Mouse (Mus musculus) cortical plate, adult 2 months (tissue): Measurements from ENCODE around the gene Ipp. TPM values are rescaled to one million over a fixed set of nuclear protein-coding genes. Genes with fewer than 3 reads are reported as not detected.

ENCODE experiments used
- H3K27ac ChIP-seq: fragments of 200-500 bp; 2 replicates; pipeline ENCODE4 v1.5.1; 2012; ENCODE audit warnings: low read length, control low read depth, inconsistent platforms; ENCODE audit not compliant: insufficient read depth
- H3K4me1 ChIP-seq: fragments of 200-500 bp; 2 replicates; pipeline ENCODE4 v1.6.1; 2011; ENCODE audit warnings: low read length; ENCODE audit not compliant: control insufficient read depth, insufficient read depth
- H3K4me3 ChIP-seq: fragments of 200-500 bp; 2 replicates; pipeline ENCODE4 v1.5.1; 2011; ENCODE audit warnings: mild to moderate bottlenecking, low read length, control low read depth; ENCODE audit not compliant: insufficient read depth
- CTCF ChIP-seq: fragments of 200-500 bp; IDR thresholded peaks from 2 replicates; pipeline ENCODE4 v1.5.1; 2011; ENCODE audit warnings: mild to moderate bottlenecking, control low read depth, low read length; ENCODE audit not compliant: insufficient read depth; ENCODE audit errors: extremely low read depth
- POLR2A ChIP-seq: fragments of 200-500 bp; IDR thresholded peaks from 2 replicates; pipeline ENCODE4 v1.6.1; 2011; ENCODE audit warnings: mild to moderate bottlenecking, low read length, control low read depth; ENCODE audit not compliant: insufficient read depth; ENCODE audit errors: extremely low read depth
- polyA plus RNA-seq: library from polyadenylated mRNA; depleted of rRNA; stranded (reverse); fragments of >200 nt; gene quantifications from 2 replicates; pipeline ENCODE4 v1.2.3, GENCODE M21; 2012; rRNA removed

Gene Ipp
- polyA plus RNA-seq, 1 experiment: 7.0 TPM

DNA sequence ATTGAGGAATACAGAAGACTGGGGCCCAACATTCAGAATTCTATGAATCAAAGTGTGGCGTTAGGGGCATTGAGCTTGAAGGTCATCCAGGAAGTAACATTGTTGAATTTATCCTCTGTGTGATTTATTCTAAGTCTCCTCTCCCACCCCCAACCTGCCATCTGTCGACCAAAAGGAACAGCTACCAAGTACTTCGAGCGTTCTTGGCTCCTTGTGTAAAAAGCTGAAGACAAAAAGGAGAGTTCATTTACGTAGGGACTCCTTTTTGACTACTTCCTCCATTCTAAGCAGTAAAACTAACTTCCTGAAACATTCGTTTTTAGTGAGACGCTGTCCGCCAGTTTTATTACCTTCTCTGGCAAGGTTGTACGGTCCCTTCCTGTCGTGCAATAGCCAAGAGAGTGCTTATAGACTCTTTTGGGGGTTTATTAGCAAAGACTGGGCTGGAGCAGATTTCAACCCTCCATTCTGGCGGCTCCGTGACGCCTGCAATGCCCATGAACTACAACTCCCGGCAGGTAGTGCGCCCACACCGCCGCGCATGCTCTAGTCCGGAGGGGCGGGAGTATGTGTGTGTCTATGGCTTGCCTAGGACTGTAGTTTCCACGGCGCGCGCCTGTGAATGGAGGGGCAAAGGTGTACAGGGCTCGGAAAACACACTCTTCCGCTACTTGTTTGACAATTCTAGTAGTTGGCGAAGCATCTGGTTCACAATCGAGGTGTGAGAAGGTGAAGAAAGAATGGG is 49.4 kb downstream of the Ipp start:
- TF ChIP-seq CTCF (no peak), POLR2A (peak; percentile 96)

DNA sequence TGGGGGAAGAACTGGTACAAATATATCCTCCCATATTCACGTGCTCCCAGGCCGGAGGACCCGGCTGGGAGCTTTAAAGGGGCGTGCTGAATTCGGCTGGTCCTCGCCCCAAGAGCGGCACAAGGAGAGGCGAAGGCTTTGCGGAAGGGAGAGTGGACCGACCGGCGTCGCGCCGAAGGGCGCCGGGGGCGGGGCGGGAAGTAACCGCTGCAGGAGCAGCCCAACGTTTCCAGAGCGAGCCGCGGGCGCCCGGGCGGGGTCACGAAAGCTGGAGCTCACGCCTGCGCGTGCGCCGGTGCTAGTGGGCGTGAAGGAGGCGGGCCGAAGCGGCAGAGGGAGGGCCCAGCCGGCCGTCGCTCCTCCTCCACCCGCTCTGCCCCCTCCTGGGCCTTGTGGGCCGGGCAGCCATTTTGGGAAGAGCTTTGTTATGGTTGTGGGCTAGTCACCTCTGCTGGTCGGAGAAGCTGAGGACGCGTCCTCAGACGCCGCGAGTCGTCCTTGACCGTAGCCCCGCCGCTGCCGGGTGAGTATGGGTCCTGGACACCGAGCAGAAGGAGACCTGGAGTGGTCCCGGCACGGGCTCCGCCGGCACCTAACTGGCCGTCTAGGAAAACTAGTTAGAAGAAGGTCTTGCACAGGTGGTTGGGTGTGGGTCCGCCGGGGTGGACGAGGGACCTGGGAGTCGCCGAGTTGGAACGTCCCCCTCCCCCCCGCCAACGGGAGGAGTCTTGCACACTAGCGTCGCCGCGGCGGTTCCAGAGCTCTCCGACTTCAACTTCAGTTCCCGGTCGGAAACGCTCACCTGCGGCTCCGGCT is 50.2 kb downstream of the Ipp start, which contains the start of gene Gpbp1l1:
Gene Gpbp1l1, plus strand, starts transcription at position 353 of the 816 bp plus-strand sequence.
- TF ChIP-seq POLR2A (peak; percentile 63; the same call in 1 of the 2 replicates), CTCF (no peak)
- peak within 1 kb of the TSS; percentile 98 for H3K4me3 ChIP-seq
- no peaks in the 10 kb centered on the region for H3K4me1 ChIP-seq
- H3K27ac ChIP-seq: peak within 1 kb of the TSS; percentile 98

More for the DNA sequence above, 49.4 kb downstream of the Ipp start:
- peak overlapping the region; percentile 98 for H3K4me3 ChIP-seq
- no peaks in the 10 kb centered on the region for H3K4me1 ChIP-seq
- peak overlapping the region; percentile 94 for H3K27ac ChIP-seq

DNA sequence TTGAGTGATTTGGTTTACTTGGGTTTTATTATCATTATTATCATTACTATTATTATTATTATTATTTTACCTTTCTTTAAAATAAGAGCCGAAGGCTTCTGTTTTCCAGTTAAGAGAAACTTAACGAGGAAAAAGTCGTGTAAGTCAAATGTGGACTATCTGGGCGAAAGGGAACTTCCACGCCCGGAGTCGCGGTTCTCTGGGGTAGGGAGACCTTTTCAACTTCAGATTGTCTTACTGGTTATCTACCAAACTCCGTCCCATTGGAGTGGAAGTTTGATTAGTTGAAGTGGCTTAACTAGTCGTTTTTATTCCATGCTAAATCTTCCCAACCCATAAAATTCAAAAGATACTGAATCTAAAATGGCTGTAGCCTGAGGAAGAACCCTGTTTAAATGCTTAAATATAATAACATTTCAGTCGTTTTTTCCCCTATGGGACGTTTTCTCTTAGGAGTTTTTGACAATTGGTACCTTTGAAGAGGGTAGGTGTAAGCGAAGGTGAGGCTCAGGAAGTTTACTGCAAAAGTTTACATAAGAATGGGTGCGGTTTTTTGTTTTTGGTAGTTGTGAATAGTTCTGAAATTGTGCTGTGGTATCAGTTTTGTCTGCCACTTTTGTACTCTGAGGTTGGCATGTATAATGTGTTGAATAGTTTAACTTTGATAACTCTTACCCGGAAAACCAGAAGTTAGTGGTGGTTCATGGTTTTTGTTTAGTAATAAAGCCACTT is 51.0 kb downstream of the Ipp start:
- Histone ChIP-seq H3K27ac (no peak overlapping the region), H3K4me3 (peak overlapping the region; percentile 98)
- TF ChIP-seq CTCF (no peak), POLR2A (no peak)

More for the DNA sequence above, 51.0 kb downstream of the Ipp start:
- no peaks in the 10 kb centered on the region for H3K4me1 ChIP-seq

Other genes with a start within 250 kb of the Ipp start
- gene Mast2, start 43.4 kb upstream of the Ipp start, polyA plus RNA-seq: 87.3 and 98.0 TPM in 2 replicates
- 8.4 and 9.0 TPM in 2 replicates for gene Tmem69, start 48.4 kb downstream of the Ipp start, polyA plus RNA-seq
- 33.8 and 40.6 TPM in 2 replicates for gene Gpbp1l1, start 50.1 kb downstream of the Ipp start, polyA plus RNA-seq
- 5.0 and 8.3 TPM in 2 replicates for gene Ccdc17, start 89.1 kb downstream of the Ipp start, polyA plus RNA-seq
- gene Nasp, start 120.4 kb downstream of the Ipp start, polyA plus RNA-seq: 23.5 and 25.1 TPM in 2 replicates
- gene Akr1a1, start 144.1 kb downstream of the Ipp start, polyA plus RNA-seq: 519 and 547 TPM in 2 replicates
- 222 and 249 TPM in 2 replicates for gene Prdx1, start 178.0 kb downstream of the Ipp start, polyA plus RNA-seq
- 15.6 and 18.7 TPM in 2 replicates for gene Mmachc, start 200.9 kb downstream of the Ipp start, polyA plus RNA-seq
- 19.3 and 19.8 TPM in 2 replicates for gene Ccdc163, start 201.0 kb downstream of the Ipp start, polyA plus RNA-seq
- gene Tesk2, start 213.4 kb downstream of the Ipp start, polyA plus RNA-seq: 6.8 and 7.5 TPM in 2 replicates